Mouse (Mus musculus) testis, adult 2 months (tissue): ENCODE measurements around the gene 4933425L06Rik.

ENCODE experiments used
- CTCF ChIP-seq: fragments of 200-500 bp; IDR thresholded peaks from 2 replicates; pipeline ENCODE4 v1.5.1; 2012; ENCODE audit warnings: low read depth, mild to moderate bottlenecking, inconsistent platforms, low read length, moderate library complexity; ENCODE audit not compliant: control insufficient read depth, insufficient read depth, insufficient replicate concordance
- POLR2A ChIP-seq: fragments of 200-500 bp; IDR thresholded peaks from 2 replicates; pipeline ENCODE4 v1.6.1; 2012; ENCODE audit warnings: low read depth, mild to moderate bottlenecking, inconsistent platforms, low read length, moderate library complexity; ENCODE audit not compliant: control insufficient read depth

- no peak for TF ChIP-seq POLR2A
- no peak for TF ChIP-seq CTCF
These were observed 66.0 kb downstream of the 4933425L06Rik start for GRCm38 (mm10) chr13:105147795-105148418.
